Mouse (Mus musculus) Muller cell, postnatal 12 days (primary cell): Measurements from ENCODE around the gene Gm6793.

Source experiments
- DNase-seq: peaks from one replicate; pipeline ENCODE4 v3.0.0-alpha.2; 2015; ENCODE audit errors: inconsistent ontology term

The Gm6793 gene

GRCm38 (mm10) chr8:111984511-111984910 lies 30.3 kb downstream of the Gm6793 start:
- no peak for DNase-seq

GRCm38 (mm10) chr8:111982116-111982515 lies 32.7 kb downstream of the Gm6793 start:
- no peak for DNase-seq

GRCm38 (mm10) chr8:111978147-111978546 lies 36.7 kb downstream of the Gm6793 start:
- DNase-seq, result no peak

- no peak for DNase-seq
Measured at GRCm38 (mm10) chr8:111976326-111976725, 38.5 kb downstream of the Gm6793 start.

- no peak for DNase-seq
Measured at GRCm38 (mm10) chr8:111975706-111976105, 39.1 kb downstream of the Gm6793 start.

- no peak for DNase-seq
Measured at GRCm38 (mm10) chr8:111974138-111974537, 40.7 kb downstream of the Gm6793 start.

- no peak for DNase-seq
Measured at GRCm38 (mm10) chr8:111968991-111969390, 45.8 kb downstream of the Gm6793 start.

GRCm38 (mm10) chr8:111968541-111968940 lies 46.3 kb downstream of the Gm6793 start:
- DNase-seq, result no peak

GRCm38 (mm10) chr8:111967246-111967870 lies 47.5 kb downstream of the Gm6793 start:
- DNase-seq, result no peak

GRCm38 (mm10) chr8:111964849-111965561 lies 49.8 kb downstream of the Gm6793 start:
- DNase-seq, result peak; percentile 13

- DNase-seq, result no peak
Measured at GRCm38 (mm10) chr8:111964351-111964750, 50.5 kb downstream of the Gm6793 start.

GRCm38 (mm10) chr8:111963546-111963945 lies 51.3 kb downstream of the Gm6793 start:
- no peak for DNase-seq
